8 mouse cellular contexts compared by ENCODE assay signal in the genomic region with DNA sequence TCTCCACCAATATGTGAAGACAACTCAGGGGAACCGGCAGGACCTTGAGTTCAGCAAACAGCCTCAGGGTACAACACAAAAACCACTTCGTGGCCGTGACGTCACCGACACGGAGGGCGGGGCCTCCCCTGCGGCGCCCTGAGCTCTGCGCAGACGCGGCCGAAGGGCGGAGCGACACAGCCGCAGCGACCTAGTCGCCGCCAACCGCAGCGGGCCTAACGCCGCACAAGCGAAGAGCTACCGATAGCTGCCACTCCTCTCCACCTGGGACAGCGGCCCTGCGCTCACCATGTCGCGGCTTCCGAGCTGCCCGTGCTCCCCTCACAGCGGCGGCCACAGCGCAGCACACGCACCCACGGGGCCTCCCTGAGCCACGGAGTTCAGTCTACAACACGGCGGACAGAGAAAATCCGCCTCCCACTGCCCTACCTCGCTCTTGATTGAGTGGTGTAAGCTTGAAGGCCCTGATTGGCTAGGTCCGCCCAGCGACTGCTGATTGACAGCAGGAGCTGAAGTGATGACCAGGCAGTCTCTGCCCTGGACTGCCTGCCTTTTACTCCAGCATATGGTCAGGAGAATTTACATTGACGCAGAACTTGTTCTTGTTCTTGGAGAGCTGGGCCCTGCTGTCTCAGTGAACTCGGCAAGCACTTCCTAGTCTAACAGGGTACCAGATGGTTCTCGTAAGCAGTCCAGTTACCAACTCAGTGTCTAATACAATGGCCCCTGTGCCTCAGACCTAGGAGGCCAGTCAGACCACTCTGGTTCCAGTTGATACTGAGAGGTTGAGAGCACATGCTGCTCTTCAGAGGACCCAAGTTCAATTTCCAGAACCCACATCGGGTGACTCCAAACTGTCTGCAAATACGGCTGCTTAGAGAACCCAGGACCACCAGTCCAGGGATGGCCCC. TPM values are rescaled to one million over a fixed set of nuclear protein-coding genes. Genes with fewer than 3 reads are reported as not detected.
A peak's percentile ranks its signal among the peaks of the same experiment; 100 is the strongest.
DNase-seq lines count a peak whose midpoint lies in the region; ATAC-seq lines count a peak whose summit lies in the region.

A gene (minus strand): TSS at position 427 of the 911 bp plus-strand sequence.

- WGBS in intestine, embryonic 14.5 days, result 3% methylated on average over 48 of the region's 48 CpGs

- DNase-seq in adrenal gland, adult 18-20 months (ENCODE audit: low spot score in 2 of 2), result peak; percentile 96 to 98
- DNase-seq in embryo, embryonic 11 days, result peak; percentile 96
- peak; percentile 93 for DNase-seq in gastrocnemius, postnatal 25 days
- DNase-seq in intestine, embryonic 14.5 days (ENCODE audit: low spot score), result peak; percentile 96
- DNase-seq in left cerebral cortex, postnatal 14 days (ENCODE audit: low spot score in 2 of 2), result peak; percentile 94 to 95
- DNase-seq in mesoderm, embryonic 11.5 days (ENCODE audit: low read depth, low spot score), result peak; percentile 97
- peak; percentile 93 to 94 for DNase-seq in right cerebral cortex, postnatal 36 days (ENCODE audit: low spot score in 2 of 2)
- DNase-seq in yolk sac, embryonic 10.5 days (ENCODE audit: low spot score), result peak; percentile 94

- H3K4me2 ChIP-seq in intestine, embryonic 14.5 days (ENCODE audit: low read length), result peak within 1 kb of the TSS; percentile 59

- peak; percentile 100 for ATAC-seq in intestine, embryonic 14.5 days (replicated peaks; ENCODE audit: low FRiP score, low TSS enrichment, low read depth)

- H3K9ac ChIP-seq in intestine, embryonic 14.5 days (ENCODE audit: low read length), result peak within 1 kb of the TSS; percentile 89

- H3K9me3 ChIP-seq in intestine, embryonic 14.5 days (ENCODE audit: control insufficient read depth, low read length), result no peaks in the 10 kb centered on the region

- H3K36me3 ChIP-seq in intestine, embryonic 14.5 days (ENCODE audit: control insufficient read depth, insufficient read depth, low read length), result no peaks in the 10 kb centered on the region

- intact Hi-C loops in left cerebral cortex, postnatal 14 days (cut with DNase I), result loop anchor here (5.0 kb wide), 1 partner anchor 122 kb away; a partner anchor contains a TSS

- peak within 1 kb of the TSS; percentile 97 for H3K27ac ChIP-seq in intestine, embryonic 14.5 days (ENCODE audit: low read depth)

- H3K4me1 ChIP-seq in intestine, embryonic 14.5 days (replicated peaks; ENCODE audit: control insufficient read depth, insufficient read depth, low read length), result peaks cover 7% of the 10 kb centered on the region

- H3K4me3 ChIP-seq in intestine, embryonic 14.5 days (ENCODE audit: low read depth, low read length), result peak within 1 kb of the TSS; percentile 87

- H3K27me3 ChIP-seq in intestine, embryonic 14.5 days (replicated peaks; ENCODE audit: control insufficient read depth, insufficient read depth, low read length), result no peaks in the 10 kb centered on the region

RNA-seq across cellular contexts. Expression of the gene that starts here (rescaled TPM):
- total RNA-seq in adrenal gland, adult 18-20 months (2021), result 1 to 10 TPM; 3.5 to 4.6 TPM
- 1 to 10 TPM; 2.5 to 2.7 TPM for total RNA-seq in gastrocnemius, postnatal 25 days (2021)
- 5.6 and 5.8 TPM in 2 replicates for polyA plus RNA-seq in intestine, embryonic 14.5 days (2014; fragmentation: Nextera tagmentation; extraction: Ambion mirVana)
- total RNA-seq in left cerebral cortex, postnatal 14 days (2021), result 1 to 10 TPM; 4.0 to 5.1 TPM

Comparison
In these comparisons a context has a peak if more than half of its experiments do, and no peak if none do; other contexts are left out.
1. Peak in every context shown above with its lines: DNase-seq, ATAC-seq, H3K4me3 ChIP-seq and H3K27ac ChIP-seq.